Mouse (Mus musculus) CH12.LX (cell line): Measurements from ENCODE around the gene Popdc3. TPM values are rescaled to one million over a fixed set of nuclear protein-coding genes. Genes with fewer than 3 reads are reported as not detected.

Experiments
- DNase-seq: peaks from one replicate; pipeline ENCODE4 v3.0.0-alpha.2; 2013; ENCODE audit errors: extremely low read depth
- H3K27ac ChIP-seq: 2 replicates; pipeline ENCODE4 v1.5.1; 2012; ENCODE audit warnings: low read depth, mild to moderate bottlenecking, control low read depth, moderate library complexity; ENCODE audit not compliant: insufficient read depth
- H3K27me3 ChIP-seq: replicated peaks from 2 replicates; pipeline ENCODE3; 2012; ENCODE audit warnings: inconsistent platforms
- H3K36me3 ChIP-seq, 2 experiments: replicated peaks in 1 of 2; 2 replicates each; pipeline versions ENCODE3 to v1.6.1; 2012; ENCODE audit warnings: inconsistent platforms in 1 of 2, low read length in 1 of 2, mild to moderate bottlenecking in 1 of 2, mixed read lengths in 1 of 2, moderate library complexity in 1 of 2; ENCODE audit not compliant: control insufficient read depth in 1 of 2, insufficient read depth in 1 of 2
- H3K4me1 ChIP-seq, 2 experiments: 2 replicates each; pipeline ENCODE4 v1.6.1; 2012; ENCODE audit warnings: inconsistent platforms in 1 of 2, moderate library complexity in 1 of 2; ENCODE audit not compliant: insufficient read depth in 2 of 2, control insufficient read depth in 1 of 2
- H3K4me2 ChIP-seq: 2 replicates; pipeline ENCODE4 v1.6.1; 2012; ENCODE audit warnings: low read depth, mild to moderate bottlenecking, control low read depth; ENCODE audit not compliant: poor library complexity, insufficient read depth, severe bottlenecking
- H3K4me3 ChIP-seq, 3 experiments: fragments of 150-350 bp in 1 of 3; sonication (generic) in 1 of 3; replicated peaks in 1 of 3; 2 replicates each; pipeline versions ENCODE3 to v1.5.1; 2011 to 2012; ENCODE audit warnings: low read depth in 2 of 3, low read length in 2 of 3, mild to moderate bottlenecking in 2 of 3, moderate library complexity in 2 of 3, control low read depth in 1 of 3, improper control_type of control experiment in 1 of 3, inconsistent platforms in 1 of 3, mixed read lengths in 1 of 3; ENCODE audit not compliant: poor library complexity in 1 of 3
- H3K79me2 ChIP-seq: replicated peaks from 2 replicates; pipeline ENCODE4 v1.6.1; 2012; ENCODE audit warnings: mild to moderate bottlenecking, moderate library complexity; ENCODE audit not compliant: control insufficient read depth, poor library complexity, insufficient read depth, severe bottlenecking; ENCODE audit errors: extremely low read depth
- H3K9ac ChIP-seq: 2 replicates; pipeline ENCODE4 v1.6.1; 2012; ENCODE audit warnings: low read depth, mild to moderate bottlenecking, control low read depth, moderate library complexity; ENCODE audit not compliant: insufficient read depth
- H3K9me3 ChIP-seq: replicated peaks from 2 replicates; pipeline ENCODE3; 2012; ENCODE audit warnings: low read length, inconsistent platforms, mixed read lengths
- CHD2 ChIP-seq: IDR thresholded peaks from 2 replicates; pipeline ENCODE4 v1.6.1; 2011; ENCODE audit warnings: low read length, improper control_type of control experiment
- CTCF ChIP-seq, 2 experiments: IDR thresholded peaks in 1 of 2; conservative IDR thresholded peaks in 1 of 2; 2 replicates each; pipeline ENCODE4 v1.5.1; 2011 to 2012; ENCODE audit warnings: low read depth in 2 of 2, low read length in 2 of 2, improper control_type of control experiment in 1 of 2, inconsistent platforms in 1 of 2, mild to moderate bottlenecking in 1 of 2, moderate library complexity in 1 of 2
- dilution Hi-C: fragments of 300-500 bp; cut with MboI; formaldehyde crosslinking; loops from 2 replicates; pipeline ENCODE4 v1.14.3; 2020; ENCODE audit warnings: low sequenced_read_pairs; ENCODE audit not compliant: extremely low pct_unique_long_range_greater_than_20kb, extremely low pct_ligation_motif_present
- in situ Hi-C: fragments of 300-500 bp; cut with MboI; formaldehyde crosslinking; loops from 3 replicates; pipeline ENCODE4 v1.14.3; 2019; ENCODE audit warnings: low sequenced_read_pairs, low pct_ligation_motif_present, low pct_unique_long_range_greater_than_20kb, mixed read lengths
- polyA plus RNA-seq: library from polyadenylated mRNA; unstranded; fragments of >175 nt; gene quantifications from 2 replicates; pipeline ENCODE4 v1.2.1, GENCODE M21; 2012; ENCODE audit warnings: low read depth; ENCODE audit not compliant: insufficient read length
- total RNA-seq, 2 experiments: library from RNA; depleted of rRNA; stranded (reverse); fragments of 300-350 nt in 1 of 2; fragments of >200 nt in 1 of 2; gene quantifications; 2 replicates each; pipeline ENCODE4 v1.2.3; 2012 to 2014

The Popdc3 gene
- total and polyA plus RNA-seq, 3 experiments, result 0.04 to 0.24 (median 0.24) TPM

DNA sequence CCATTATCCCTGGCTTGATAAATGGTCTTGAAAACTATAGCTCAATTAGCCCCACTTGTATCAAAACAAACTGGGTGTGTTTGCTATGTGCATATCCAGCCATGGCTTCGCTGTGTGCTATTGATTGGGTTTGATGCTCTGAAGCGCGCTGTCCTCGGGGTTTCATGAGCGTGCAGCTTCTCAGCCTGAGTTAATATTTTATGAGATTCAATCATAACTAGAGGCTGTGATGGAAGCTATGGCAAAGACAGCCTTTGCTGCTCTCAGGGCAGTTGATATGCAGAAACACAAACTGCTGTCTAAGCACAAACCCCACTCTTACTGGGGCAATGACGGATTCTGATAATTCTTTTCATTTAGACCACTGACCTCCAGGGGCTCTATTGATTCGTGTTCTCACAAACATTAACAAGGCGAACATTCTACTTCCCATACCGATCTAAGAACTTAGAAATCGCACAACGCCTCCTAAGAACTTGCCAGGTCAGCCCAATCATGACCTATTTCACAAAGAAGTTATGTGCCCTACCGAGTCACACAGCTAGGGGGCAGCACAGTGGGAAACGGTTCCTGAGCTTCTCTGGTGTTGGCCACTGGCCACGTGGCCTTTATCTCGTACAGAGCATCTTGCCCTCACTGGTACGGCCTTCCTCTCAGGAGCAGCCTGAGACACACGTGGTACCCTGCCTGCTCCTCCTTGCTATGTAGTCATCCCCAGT, 189.2 kb downstream of the Popdc3 start:
- H3K79me2 ChIP-seq, result no peaks in the 10 kb centered on the region
- H3K27me3 ChIP-seq, result no peaks in the 10 kb centered on the region
- DNase-seq, result no peak
- no peak overlapping the region for H3K9ac ChIP-seq
- TF ChIP-seq CHD2 (no peak), CTCF (conservative IDR thresholded peaks at IDR 0.05 in 1 of 2, IDR thresholded peaks at IDR 0.05 in 1 of 2; ENCODE audit: low read depth in 2 of 2, low read length in 2 of 2) (0 out of 4 replicates have a peak, but pooled peaks of 1 of the 2 experiments have one; percentile 23)
- H3K4me3 ChIP-seq, result no peak overlapping the region
- in situ Hi-C loops (loop anchor here (25.0 kb wide), 2 partner anchors 230 to 545 kb away; no protein-coding TSS in a partner anchor), dilution Hi-C loops (no loop called here)
- H3K4me2 ChIP-seq, result no peak overlapping the region
- no peaks in the 10 kb centered on the region for H3K36me3 ChIP-seq
- H3K4me1 ChIP-seq, result peaks cover 2 to 14% of the 10 kb centered on the region in 2 experiments
- H3K27ac ChIP-seq, result no peak overlapping the region
- H3K9me3 ChIP-seq, result no peaks in the 10 kb centered on the region

Other genes with a start within 250 kb of the Popdc3 start
- 17.6 and 17.8 TPM in 2 replicates for gene Prep, start 110.9 kb upstream of the Popdc3 start, total RNA-seq (2012; rRNA removed)
- 25.0 and 25.7 TPM in 2 replicates for gene Prep, start 110.9 kb upstream of the Popdc3 start, total RNA-seq (2014; rRNA removed)
- gene Prep, start 110.9 kb upstream of the Popdc3 start, polyA plus RNA-seq, result 26.0 and 28.2 TPM in 2 replicates
- gene Bves, start 157.7 kb downstream of the Popdc3 start, total RNA-seq (2012; rRNA removed), result not detected in 2 replicates
- gene Bves, start 157.7 kb downstream of the Popdc3 start, total RNA-seq (2014; rRNA removed), result not detected in 2 replicates
- gene Bves, start 157.7 kb downstream of the Popdc3 start, polyA plus RNA-seq, result not detected in 2 replicates